Mouse (Mus musculus) lung, postnatal 0 days (tissue): ENCODE measurements around the gene Cuedc1. TPM values are rescaled to one million over a fixed set of nuclear protein-coding genes. Genes with fewer than 3 reads are reported as not detected.

ENCODE experiments used
- ATAC-seq: fragments of 200-750 bp; cut with Nextera tagmentation; 2 replicates; pipeline ENCODE4 v1.8.0; 2017; ENCODE audit warnings: moderate library complexity
- DNase-seq: peaks from one replicate; pipeline ENCODE4 v3.0.0-alpha.2; 2016; ENCODE audit warnings: low spot score
- H3K27ac ChIP-seq: fragments of 300-500 bp; sonication (generic); 2 replicates; pipeline ENCODE4 v1.5.1; 2014; ENCODE audit warnings: antibody characterized with exemption, mild to moderate bottlenecking, low read length, mixed read lengths
- H3K27me3 ChIP-seq: fragments of 300-500 bp; sonication (generic); replicated peaks from 2 replicates; pipeline ENCODE4 v1.6.1; 2014; ENCODE audit warnings: low read length, mixed read lengths; ENCODE audit not compliant: insufficient read depth
- H3K36me3 ChIP-seq: fragments of 300-500 bp; sonication (generic); 2 replicates; pipeline ENCODE4 v1.6.1; 2014; ENCODE audit warnings: low read length, mixed read lengths; ENCODE audit not compliant: insufficient read depth
- H3K4me1 ChIP-seq: fragments of 300-500 bp; sonication (generic); 2 replicates; pipeline ENCODE4 v1.6.1; 2014; ENCODE audit warnings: antibody characterized with exemption, low read depth, low read length, mixed read lengths; ENCODE audit not compliant: insufficient read depth
- H3K4me2 ChIP-seq: fragments of 300-500 bp; sonication (generic); replicated peaks from 2 replicates; pipeline ENCODE4 v1.6.1; 2014; ENCODE audit warnings: low read depth, mild to moderate bottlenecking, low read length, moderate library complexity, mixed read lengths
- H3K4me3 ChIP-seq: fragments of 300-500 bp; sonication (generic); 2 replicates; pipeline ENCODE4 v1.5.1; 2014; ENCODE audit warnings: low read depth, low read length
- H3K9ac ChIP-seq: fragments of 300-500 bp; sonication (generic); replicated peaks from 2 replicates; pipeline ENCODE4 v1.6.1; 2014; ENCODE audit warnings: low read depth, mild to moderate bottlenecking
- H3K9me3 ChIP-seq: fragments of 300-500 bp; sonication (generic); 2 replicates; pipeline ENCODE4 v1.6.1; 2016; ENCODE audit warnings: low read length, mixed read lengths
- CTCF ChIP-seq: IDR thresholded peaks from 2 replicates; pipeline ENCODE4 v1.5.1; 2016; ENCODE audit warnings: antibody characterized with exemption, mild to moderate bottlenecking
- EP300 ChIP-seq: IDR thresholded peaks from 2 replicates; pipeline ENCODE4 v1.6.1; 2016; ENCODE audit warnings: antibody characterized with exemption, mild to moderate bottlenecking, control low read depth
- WGBS: fragments of 180-500 bp; shearing (Covaris S2); extraction: QIAGEN DNeasy Blood & Tissue Kit; methylation state at CpG from one replicate; pipeline ENCODE4 v1.1.7; 2014; 5-methylcytosine and 5-hydroxymethylcytosine counted together
- polyA plus RNA-seq: library from polyadenylated mRNA; unstranded; fragments of >200 nt; fragmentation: Nextera tagmentation; extraction: Ambion mirVana; gene quantifications from 2 replicates; pipeline ENCODE4 v1.2.1, GENCODE M21; 2015

Cuedc1 gene
- polyA plus RNA-seq, 1 experiment from 2014 or later, result 14.6 TPM

DNA sequence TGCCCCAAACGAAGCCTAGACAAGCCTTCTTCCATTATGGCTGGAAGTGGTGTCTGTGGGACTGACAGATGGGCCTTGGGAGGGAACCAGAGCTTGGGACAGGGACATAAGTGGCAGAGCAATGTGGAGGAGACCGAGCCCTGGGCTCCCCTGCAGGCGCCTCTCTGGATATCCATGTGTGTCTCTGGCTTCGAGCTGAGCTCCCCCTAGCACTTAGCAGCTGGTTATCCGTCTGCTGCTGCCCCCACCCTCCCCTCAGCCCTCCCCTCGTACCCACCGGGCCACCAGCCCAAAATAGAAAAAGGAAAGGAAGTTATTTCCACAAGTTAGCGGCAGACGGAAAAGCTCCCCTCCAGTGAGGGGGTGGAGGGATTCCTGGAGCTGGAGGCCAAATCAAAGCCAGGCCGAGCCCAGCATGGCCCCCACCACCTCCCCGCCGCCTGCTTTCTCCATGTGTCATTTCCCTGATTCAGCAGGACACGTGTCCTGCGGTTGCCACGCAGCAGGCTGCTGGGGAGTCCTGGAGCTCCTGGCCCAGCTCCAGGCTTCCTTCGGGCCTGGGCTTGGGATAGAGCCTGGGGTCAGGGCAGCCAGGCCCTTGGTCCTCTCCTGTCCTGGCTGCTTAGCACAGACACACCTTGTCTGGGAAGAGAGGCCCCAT, 83.2 kb downstream of the Cuedc1 start:
- no peaks in the 10 kb centered on the region for H3K36me3 ChIP-seq
- peak overlapping the region; percentile 64 for H3K27ac ChIP-seq
- no peak overlapping the region for H3K4me3 ChIP-seq
- H3K9ac ChIP-seq, result no peak overlapping the region
- no peaks in the 10 kb centered on the region for H3K27me3 ChIP-seq
- WGBS, result 7% methylated on average over 13 of the region's 16 CpGs
- H3K4me2 ChIP-seq, result peak overlapping the region; percentile 22; the same call in 1 of the 2 replicates
- ATAC-seq (peak; percentile 91), DNase-seq (peak; percentile 92)
- H3K9me3 ChIP-seq, result no peaks in the 10 kb centered on the region
- H3K4me1 ChIP-seq, result peaks cover 8% of the 10 kb centered on the region; the same call in 1 of the 2 replicates
- TF ChIP-seq CTCF (no peak; the same call in 1 of the 2 replicates), EP300 (peak; percentile 42; the same call in 1 of the 2 replicates)

DNA sequence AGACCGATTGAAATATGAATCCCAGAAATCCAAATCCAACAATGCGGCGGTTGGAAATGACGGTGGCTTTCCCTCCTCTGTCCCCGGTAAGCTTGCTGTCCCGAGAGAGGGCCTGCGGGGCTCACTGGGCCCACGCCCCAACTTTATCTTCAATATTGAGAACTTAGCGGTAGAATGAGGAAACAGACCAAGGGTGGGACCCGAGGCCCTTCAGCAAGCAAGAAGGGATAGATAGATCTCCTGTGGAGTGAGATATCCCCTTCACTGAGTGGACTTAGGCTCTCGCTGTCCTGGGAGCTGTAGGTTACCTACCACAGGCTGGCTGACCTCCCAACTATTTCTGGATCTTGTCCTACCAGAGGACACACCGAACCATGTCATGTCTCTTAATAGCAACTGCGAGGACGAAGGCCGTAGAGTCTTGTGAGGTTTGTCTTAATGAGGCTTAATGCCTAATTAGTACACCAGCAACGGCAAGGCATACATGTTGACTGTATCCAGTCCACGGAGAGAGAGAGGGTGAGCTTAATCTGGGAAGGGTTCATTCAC, 86.8 kb downstream of the Cuedc1 start:
- TF ChIP-seq CTCF (no peak), EP300 (no peak)
- Histone ChIP-seq H3K9ac (no peak overlapping the region), H3K4me2 (no peak overlapping the region), H3K36me3 (no peaks in the 10 kb centered on the region), H3K4me3 (no peak overlapping the region), H3K27ac (no peak overlapping the region), H3K9me3 (no peaks in the 10 kb centered on the region), H3K4me1 (peaks cover 8% of the 10 kb centered on the region; the same call in 1 of the 2 replicates), H3K27me3 (no peaks in the 10 kb centered on the region)
- WGBS, result 88% methylated on average over 17 of the region's 17 CpGs
- DNase-seq, result no peak
- ATAC-seq, result no peak

GRCm38 (mm10) chr11:88186078-88186946, 88.5 kb downstream of the Cuedc1 start:
- no peaks in the 10 kb centered on the region for H3K9me3 ChIP-seq
- H3K9ac ChIP-seq, result peak overlapping the region; percentile 6; the same call in 1 of the 2 replicates
- ATAC-seq, result no peak
- DNase-seq, result no peak
- H3K27ac ChIP-seq, result no peak overlapping the region
- no peaks in the 10 kb centered on the region for H3K36me3 ChIP-seq
- 88% methylated on average over 14 of the region's 14 CpGs for WGBS
- no peak overlapping the region for H3K4me2 ChIP-seq
- H3K4me1 ChIP-seq, result no peaks in the 10 kb centered on the region; the same call in 1 of the 2 replicates
- no peaks in the 10 kb centered on the region for H3K27me3 ChIP-seq
- H3K4me3 ChIP-seq, result no peak overlapping the region
- no peak for TF ChIP-seq EP300
- no peak for TF ChIP-seq CTCF

GRCm38 (mm10) chr11:88186947-88187243, 89.0 kb downstream of the Cuedc1 start:
- WGBS, result 37% methylated on average over 2 of the region's 2 CpGs
- Histone ChIP-seq H3K4me1 (no peaks in the 10 kb centered on the region), H3K4me2 (no peak overlapping the region), H3K4me3 (no peak overlapping the region), H3K9me3 (no peaks in the 10 kb centered on the region), H3K27ac (peak overlapping the region; percentile 28), H3K36me3 (no peaks in the 10 kb centered on the region), H3K27me3 (no peaks in the 10 kb centered on the region), H3K9ac (peak overlapping the region; percentile 6; the same call in 1 of the 2 replicates)
- TF ChIP-seq EP300 (no peak), CTCF (no peak)
- ATAC-seq (no peak), DNase-seq (no peak)

DNA sequence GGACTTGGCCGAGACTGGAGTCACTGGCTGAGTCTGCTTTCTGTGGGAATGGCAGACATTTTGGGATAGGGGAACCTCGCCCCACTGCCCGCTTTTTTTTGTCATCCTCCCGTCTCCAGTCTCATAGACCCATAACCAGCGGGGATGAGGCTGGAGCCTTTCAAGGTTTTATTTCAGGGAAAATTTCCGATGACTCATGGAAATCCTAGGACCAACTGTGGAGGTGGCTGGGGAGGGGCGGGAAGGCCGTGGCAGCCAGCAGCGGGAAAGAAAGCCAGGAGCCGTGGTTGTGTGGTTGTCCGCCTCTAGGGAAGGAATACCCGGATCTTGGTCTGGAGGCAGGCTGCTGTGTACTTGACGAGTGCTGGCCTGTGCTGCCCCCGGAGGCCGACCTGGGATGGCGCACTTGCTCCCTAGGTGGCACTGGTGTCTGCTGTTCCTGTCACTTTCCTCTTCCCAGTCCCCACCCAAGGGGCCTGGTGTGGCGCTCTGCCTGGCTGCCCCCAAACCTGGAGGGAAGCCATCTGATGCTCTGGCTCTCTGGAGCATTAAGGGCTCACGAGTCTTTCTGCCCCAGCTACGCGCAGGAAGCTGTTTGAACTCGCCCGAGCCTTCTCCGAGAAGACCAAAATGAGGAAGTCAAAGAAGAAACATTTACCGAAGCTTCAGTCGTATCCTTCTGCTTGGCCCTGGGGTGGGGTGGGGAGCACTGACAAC, 89.7 kb downstream of the Cuedc1 start:
- Histone ChIP-seq H3K4me3 (peak overlapping the region; percentile 16; the same call in 1 of the 2 replicates), H3K36me3 (no peaks in the 10 kb centered on the region), H3K9me3 (no peaks in the 10 kb centered on the region), H3K9ac (peak overlapping the region; percentile 20; the same call in 1 of the 2 replicates), H3K4me2 (peak overlapping the region; percentile 43), H3K4me1 (no peaks in the 10 kb centered on the region), H3K27me3 (0 out of 2 replicates have a peak, but pooled peaks cover 2% of the 10 kb centered on the region), H3K27ac (peak overlapping the region; percentile 28)
- peak; percentile 97 for DNase-seq
- TF ChIP-seq CTCF (peak; percentile 99), EP300 (no peak)
- WGBS, result 10% methylated on average over 24 of the region's 25 CpGs
- peak; percentile 99 for ATAC-seq
